27 mouse cellular contexts compared by ENCODE assay signal in genomic region chr14:54857891-54858290, GRCm38 (mm10). TPM values are rescaled to one million over a fixed set of nuclear protein-coding genes. Genes with fewer than 3 reads are reported as not detected.
DNase-seq lines count a peak whose midpoint lies in the region; ATAC-seq lines count a peak whose summit lies in the region.
"Had no signal": no experiment of that assay in that cellular context is flagged by ENCODE, and none has a peak within 500 bp of the region (broad histone marks: within the 10 kb centered on the region; RNA-seq: fewer than 3 reads in every experiment).

No protein-coding gene starts in this region.

- no peak overlapping the region for H3K9ac ChIP-seq in liver, embryonic 12.5 days
- H3K9ac ChIP-seq: embryonic facial prominence, embryonic 15.5 days; limb, embryonic 12.5 days; liver, embryonic 14.5 days; lung, embryonic 15.5 days; midbrain, embryonic 12.5 days had no signal

- intact Hi-C loops in left cerebral cortex, postnatal 4 days (cut with DNase I): no loop called here
- intact Hi-C loops in left cerebral cortex, postnatal 25 days (cut with DNase I): no loop called here

- H3K27me3 ChIP-seq in liver, embryonic 12.5 days (replicated peaks): no peaks in the 10 kb centered on the region
- H3K27me3 ChIP-seq: embryonic facial prominence, embryonic 15.5 days; limb, embryonic 12.5 days; lung, embryonic 15.5 days; midbrain, embryonic 12.5 days had no signal

- DNase-seq in frontal cortex, postnatal 10 days (ENCODE audit: low spot score in 2 of 2): no peak
- DNase-seq in left cerebral cortex, postnatal 4 days: peak; percentile 57
- no peak for DNase-seq in left cerebral cortex, postnatal 25 days (ENCODE audit: low spot score in 2 of 2)
- DNase-seq in cerebellum, adult 9-10 months: peak; percentile 83
- DNase-seq in spleen, adult 12 weeks (ENCODE audit: low spot score): no peak
- no peak for DNase-seq in embryo, embryonic 10.5 days (ENCODE audit: low spot score)
- DNase-seq: adrenal gland, postnatal 14 days; gastrocnemius, postnatal 14 days; heart, adult 2 months; kidney, adult 8-10 months; kidney, postnatal 14 days; spleen, adult 18-20 months; thymus, adult 18-20 months; thymus, postnatal 4 days had no signal

- no peak overlapping the region for H3K4me2 ChIP-seq in liver, embryonic 12.5 days
- H3K4me2 ChIP-seq: embryonic facial prominence, embryonic 15.5 days; limb, embryonic 12.5 days; lung, embryonic 15.5 days; midbrain, embryonic 12.5 days had no signal

- WGBS in liver, embryonic 12.5 days (ENCODE audit: insufficient replicate concordance): 79% methylated on average over 9 of the region's 9 CpGs

- H3K36me3 ChIP-seq in liver, embryonic 12.5 days: peaks cover 8% of the 10 kb centered on the region; the same call in 1 of the 2 replicates

- no peak overlapping the region for H3K27ac ChIP-seq in liver, embryonic 12.5 days
- H3K27ac ChIP-seq: embryonic facial prominence, embryonic 15.5 days; heart, adult 2 months; hindbrain, embryonic 10.5 days; limb, embryonic 12.5 days; liver, embryonic 14.5 days; lung, embryonic 15.5 days; midbrain, embryonic 12.5 days had no signal

- ATAC-seq in frontal cortex, adult (ENCODE audit: low TSS enrichment): 0 out of 2 replicates have a peak, but pooled peaks have one; percentile 13
- no peak for ATAC-seq in liver, embryonic 12.5 days
- ATAC-seq: activated CD4-positive, CD25-positive, alpha-beta regulatory T cell, adult 4 months; CD4-positive, CD25-positive, alpha-beta regulatory T cell, adult 4 months had no signal

- H3K4me3 ChIP-seq in liver, embryonic 12.5 days: no peak overlapping the region
- H3K4me3 ChIP-seq: embryonic facial prominence, embryonic 15.5 days; heart, adult 2 months; hindbrain, embryonic 10.5 days; limb, embryonic 12.5 days; lung, embryonic 15.5 days; midbrain, embryonic 12.5 days had no signal

- H3K4me1 ChIP-seq in liver, embryonic 12.5 days: 0 out of 2 replicates have a peak, but pooled peaks cover 3% of the 10 kb centered on the region
- H3K4me1 ChIP-seq: embryonic facial prominence, embryonic 15.5 days; lung, embryonic 15.5 days had no signal

- H3K9me3 ChIP-seq in liver, embryonic 12.5 days (replicated peaks): no peaks in the 10 kb centered on the region
- H3K9me3 ChIP-seq: embryonic facial prominence, embryonic 15.5 days; hindbrain, embryonic 10.5 days; limb, embryonic 12.5 days; lung, embryonic 15.5 days; midbrain, embryonic 12.5 days had no signal

RNA-seq across cellular contexts. Expression of gene Homez, which starts 12.9 kb away (rescaled TPM):
- total RNA-seq in left cerebral cortex, postnatal 4 days (2021): 10 to 100 TPM in 1 of 2 experiments, 1 to 10 TPM in 1; 7.9 to 17.0 TPM
- total RNA-seq in left cerebral cortex, postnatal 25 days (2021): 10 to 100 TPM; 17.7 to 23.0 TPM
- polyA plus RNA-seq in liver, embryonic 12.5 days (2016; fragmentation: Nextera tagmentation; extraction: Ambion mirVana): 4.0 and 4.1 TPM in 2 replicates

RNA-seq across cellular contexts. Expression of gene Ppp1r3e, which starts 19.5 kb away (rescaled TPM):
- total RNA-seq in left cerebral cortex, postnatal 4 days (2021): 10 to 100 TPM; 50.0 to 54.6 TPM
- 10 to 100 TPM; 13.5 to 16.4 TPM for total RNA-seq in left cerebral cortex, postnatal 25 days (2021)
- polyA plus RNA-seq in liver, embryonic 12.5 days (2016; fragmentation: Nextera tagmentation; extraction: Ambion mirVana): 0.80 and 0.83 TPM in 2 replicates
- polyA plus RNA-seq: limb, embryonic 12.5 days had no signal

RNA-seq across cellular contexts. Expression of gene Bcl2l2, which starts 25.3 kb away (rescaled TPM):
- 10 to 100 TPM; 49.9 to 54.6 TPM for total RNA-seq in left cerebral cortex, postnatal 4 days (2021)
- total RNA-seq in left cerebral cortex, postnatal 25 days (2021): 100 to 1,000 TPM; 135 to 136 TPM
- 0.83 and 1.2 TPM in 2 replicates for polyA plus RNA-seq in liver, embryonic 12.5 days (2016; fragmentation: Nextera tagmentation; extraction: Ambion mirVana)

RNA-seq across cellular contexts. Expression of gene Gm20521, which starts 25.4 kb away (rescaled TPM):
- total RNA-seq in left cerebral cortex, postnatal 4 days (2021): not detected
- 10 to 100 TPM in 1 of 2 experiments, 1 to 10 TPM in 1; 3.2 to 16.8 TPM for total RNA-seq in left cerebral cortex, postnatal 25 days (2021)
- 0.14 TPM in 1 of 2 replicates, not detected in the other for polyA plus RNA-seq in liver, embryonic 12.5 days (2016; fragmentation: Nextera tagmentation; extraction: Ambion mirVana)
- polyA plus RNA-seq: activated CD4-positive, CD25-positive, alpha-beta regulatory T cell, adult 4 months; CD4-positive, CD25-positive, alpha-beta regulatory T cell, adult 4 months; embryonic facial prominence, embryonic 15.5 days; heart, adult 2 months; heart, embryonic 16.5 days; hindbrain, embryonic 10.5 days; limb, embryonic 12.5 days; lung, embryonic 15.5 days; neural tube, embryonic 14.5 days; stomach, embryonic 14.5 days had no signal

RNA-seq across cellular contexts. Expression of gene Pabpn1, which starts 34.4 kb away (rescaled TPM):
- total RNA-seq in left cerebral cortex, postnatal 4 days (2021): 100 to 1,000 TPM; 325 to 354 TPM
- total RNA-seq in left cerebral cortex, postnatal 25 days (2021): 100 to 1,000 TPM; 204 to 231 TPM
- polyA plus RNA-seq in liver, embryonic 12.5 days (2016; fragmentation: Nextera tagmentation; extraction: Ambion mirVana): 97.0 and 97.9 TPM in 2 replicates

Comparison
In these comparisons a context has a peak if more than half of its experiments do, and no peak if none do; other contexts are left out.
1. DNase-seq: peak in left cerebral cortex, postnatal 4 days (single experiment) and cerebellum, adult 9-10 months (single experiment); none in frontal cortex, postnatal 10 days (0 of 2), left cerebral cortex, postnatal 25 days (0 of 2), spleen, adult 12 weeks (single experiment) and embryo, embryonic 10.5 days (single experiment).